In the genomic region with DNA sequence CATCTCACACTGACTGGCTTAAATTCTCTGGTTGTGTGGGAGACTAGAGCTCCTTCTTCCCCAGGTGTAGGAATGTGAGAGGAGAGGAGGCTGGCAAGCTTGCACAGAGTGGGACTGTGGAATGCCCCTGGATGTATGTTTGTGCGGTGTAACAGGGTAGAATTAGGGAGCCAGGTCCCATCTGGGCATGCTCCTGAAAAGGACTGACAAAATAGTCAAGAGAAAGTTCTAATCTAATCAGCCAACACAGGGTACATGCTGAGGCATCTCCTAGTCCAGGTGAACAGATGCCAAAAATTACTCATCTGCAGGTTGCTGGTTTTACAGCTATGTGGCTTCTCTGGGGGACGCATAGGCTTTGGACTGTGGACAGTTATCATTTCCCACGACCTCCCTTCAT, we compare ENCODE assay signal across 14 mouse cellular contexts. TPM values are rescaled to one million over a fixed set of nuclear protein-coding genes. Genes with fewer than 3 reads are reported as not detected.
DNase-seq lines count a peak whose midpoint lies in the region; ATAC-seq and TF ChIP-seq lines count a peak whose summit lies in the region.
"Had no signal": no experiment of that assay in that cellular context is flagged by ENCODE, and none has a peak within 500 bp of the region (broad histone marks: within the 10 kb centered on the region; RNA-seq: fewer than 3 reads in every experiment).

No protein-coding gene starts in this region.

- H3K4me3 ChIP-seq in heart, postnatal 0 days (ENCODE audit: low read depth, low read length) = no peak overlapping the region
- no peak overlapping the region for H3K4me3 ChIP-seq in embryonic facial prominence, embryonic 13.5 days
- peak overlapping the region; percentile 45; the same call in 1 of the 2 replicates for H3K4me3 ChIP-seq in hindbrain, embryonic 13.5 days
- H3K4me3 ChIP-seq in midbrain, embryonic 15.5 days = peak overlapping the region; percentile 48; the same call in 1 of the 2 replicates
- H3K4me3 ChIP-seq: erythroblast, embryonic 14.5 days had no signal

- H3K9ac ChIP-seq in heart, postnatal 0 days (replicated peaks; ENCODE audit: low read depth, low read length) = no peak overlapping the region
- no peak overlapping the region for H3K9ac ChIP-seq in embryonic facial prominence, embryonic 13.5 days
- peak overlapping the region; percentile 67 for H3K9ac ChIP-seq in hindbrain, embryonic 13.5 days
- no peak overlapping the region for H3K9ac ChIP-seq in midbrain, embryonic 15.5 days

- no peak overlapping the region for H3K4me2 ChIP-seq in heart, postnatal 0 days (ENCODE audit: low read depth, low read length)
- H3K4me2 ChIP-seq in embryonic facial prominence, embryonic 13.5 days = peak overlapping the region; percentile 76; the same call in 1 of the 2 replicates
- peak overlapping the region; percentile 53 for H3K4me2 ChIP-seq in hindbrain, embryonic 13.5 days
- H3K4me2 ChIP-seq in midbrain, embryonic 15.5 days = peak overlapping the region; percentile 72

- H3K36me3 ChIP-seq in heart, postnatal 0 days (replicated peaks; ENCODE audit: control insufficient read depth, insufficient read depth, low read length) = no peaks in the 10 kb centered on the region; the same call in none of the 2 replicates
- H3K36me3 ChIP-seq in embryonic facial prominence, embryonic 13.5 days = peaks cover 10% of the 10 kb centered on the region; the same call in 1 of the 2 replicates
- peaks cover 38% of the 10 kb centered on the region for H3K36me3 ChIP-seq in hindbrain, embryonic 13.5 days
- H3K36me3 ChIP-seq in midbrain, embryonic 15.5 days (replicated peaks) = peaks cover 9% of the 10 kb centered on the region; the same call in 1 of the 2 replicates
- H3K36me3 ChIP-seq: liver, embryonic 13.5 days had no signal

- no peaks in the 10 kb centered on the region for H3K27me3 ChIP-seq in heart, postnatal 0 days (ENCODE audit: control insufficient read depth, insufficient read depth, low read length)
- no peaks in the 10 kb centered on the region for H3K27me3 ChIP-seq in embryonic facial prominence, embryonic 13.5 days
- peaks cover 4% of the 10 kb centered on the region; the same call in 1 of the 2 replicates for H3K27me3 ChIP-seq in hindbrain, embryonic 13.5 days
- no peaks in the 10 kb centered on the region; the same call in 1 of the 2 replicates for H3K27me3 ChIP-seq in midbrain, embryonic 15.5 days (replicated peaks)
- H3K27me3 ChIP-seq: liver, embryonic 13.5 days had no signal

- no peak for DNase-seq in heart, postnatal 0 days (ENCODE audit: low spot score)
- DNase-seq in heart, adult 9 months (ENCODE audit: low spot score in 2 of 2) = no peak
- no peak for DNase-seq in yolk sac, embryonic 10.5 days (ENCODE audit: low spot score)
- no peak for DNase-seq in urinary bladder, adult 18-20 months (ENCODE audit: low spot score in 2 of 2)
- DNase-seq: cerebellum, adult 2 months; liver, embryonic 13.5 days; right cerebral cortex, postnatal 4 days had no signal

- 0 out of 2 replicates have a peak, but pooled peaks cover 12% of the 10 kb centered on the region for H3K4me1 ChIP-seq in heart, postnatal 0 days (ENCODE audit: control insufficient read depth, insufficient read depth)
- peaks cover 13% of the 10 kb centered on the region for H3K4me1 ChIP-seq in embryonic facial prominence, embryonic 13.5 days
- peaks cover 24% of the 10 kb centered on the region for H3K4me1 ChIP-seq in hindbrain, embryonic 13.5 days (replicated peaks)
- peaks cover 21% of the 10 kb centered on the region for H3K4me1 ChIP-seq in midbrain, embryonic 15.5 days

- H3K9me3 ChIP-seq in heart, postnatal 0 days (replicated peaks; ENCODE audit: control insufficient read depth, low read length) = no peaks in the 10 kb centered on the region
- H3K9me3 ChIP-seq in embryonic facial prominence, embryonic 13.5 days = no peaks in the 10 kb centered on the region
- no peaks in the 10 kb centered on the region for H3K9me3 ChIP-seq in hindbrain, embryonic 13.5 days
- H3K9me3 ChIP-seq in midbrain, embryonic 15.5 days = no peaks in the 10 kb centered on the region
- H3K9me3 ChIP-seq: liver, embryonic 13.5 days had no signal

- peak overlapping the region; percentile 96; the same call in 1 of the 2 replicates for H3K27ac ChIP-seq in heart, postnatal 0 days (ENCODE audit: low read depth)
- peak overlapping the region; percentile 98 for H3K27ac ChIP-seq in embryonic facial prominence, embryonic 13.5 days
- no peak overlapping the region for H3K27ac ChIP-seq in hindbrain, embryonic 13.5 days
- peak overlapping the region; percentile 97 for H3K27ac ChIP-seq in midbrain, embryonic 15.5 days
- H3K27ac ChIP-seq: liver, embryonic 13.5 days had no signal

- no peak for TF ChIP-seq CTCF in heart, postnatal 0 days (IDR thresholded peaks at IDR 0.05; ENCODE audit: low read depth)

- 91% methylated on average over 3 of the region's 3 CpGs for WGBS in heart, postnatal 0 days
- WGBS in embryonic facial prominence, embryonic 13.5 days = 86% methylated on average over 3 of the region's 3 CpGs
- 94% methylated on average over 3 of the region's 3 CpGs for WGBS in hindbrain, embryonic 13.5 days
- WGBS in midbrain, embryonic 15.5 days = 100% methylated on average over 3 of the region's 3 CpGs

- ATAC-seq in heart, postnatal 0 days (ENCODE audit: insufficient read depth, low read depth) = no peak
- ATAC-seq in embryonic facial prominence, embryonic 13.5 days (ENCODE audit: insufficient number of reproducible peaks, insufficient read depth, low FRiP score, low TSS enrichment, low read depth) = no peak
- no peak for ATAC-seq in hindbrain, embryonic 13.5 days (ENCODE audit: low FRiP score)
- ATAC-seq in midbrain, embryonic 15.5 days (replicated peaks) = no peak

- no peak for TF ChIP-seq EP300 in heart, postnatal 0 days (IDR thresholded peaks at IDR 0.05; ENCODE audit: low read depth)

RNA-seq across cellular contexts. Expression of gene Lrrc61, which starts 1.4 kb away (rescaled TPM):
- 3.9 and 7.6 TPM in 2 replicates for total RNA-seq in heart, postnatal 0 days (2014; rRNA removed; ENCODE audit: low replicate concordance)
- polyA plus RNA-seq in heart, postnatal 0 days (2015; fragmentation: Nextera tagmentation; extraction: Ambion mirVana) = 3.8 and 5.8 TPM in 2 replicates
- 10.5 and 10.8 TPM in 2 replicates for polyA plus RNA-seq in embryonic facial prominence, embryonic 13.5 days (2015; fragmentation: Nextera tagmentation; extraction: Ambion mirVana)
- polyA plus RNA-seq in hindbrain, embryonic 13.5 days (2015; fragmentation: Nextera tagmentation; extraction: Ambion mirVana) = 20.8 and 22.1 TPM in 2 replicates
- polyA plus RNA-seq in midbrain, embryonic 15.5 days (2015; fragmentation: Nextera tagmentation; extraction: Ambion mirVana) = 27.9 and 28.5 TPM in 2 replicates

RNA-seq across cellular contexts. Expression of gene Rarres2, which starts 16.6 kb away (rescaled TPM):
- total RNA-seq in heart, postnatal 0 days (2014; rRNA removed; ENCODE audit: low replicate concordance) = 56.8 and 72.8 TPM in 2 replicates
- 65.7 and 71.8 TPM in 2 replicates for polyA plus RNA-seq in heart, postnatal 0 days (2015; fragmentation: Nextera tagmentation; extraction: Ambion mirVana)
- 4.5 and 5.5 TPM in 2 replicates for polyA plus RNA-seq in embryonic facial prominence, embryonic 13.5 days (2015; fragmentation: Nextera tagmentation; extraction: Ambion mirVana)
- 5.2 and 6.0 TPM in 2 replicates for polyA plus RNA-seq in hindbrain, embryonic 13.5 days (2015; fragmentation: Nextera tagmentation; extraction: Ambion mirVana)
- polyA plus RNA-seq in midbrain, embryonic 15.5 days (2015; fragmentation: Nextera tagmentation; extraction: Ambion mirVana) = 4.5 and 5.6 TPM in 2 replicates
- polyA plus RNA-seq: erythroblast, embryonic 14.5 days had no signal

RNA-seq across cellular contexts. Expression of gene Atp6v0e2, which starts 18.5 kb away (rescaled TPM):
- total RNA-seq in heart, postnatal 0 days (2014; rRNA removed; ENCODE audit: low replicate concordance) = 10.5 and 17.2 TPM in 2 replicates
- polyA plus RNA-seq in heart, postnatal 0 days (2015; fragmentation: Nextera tagmentation; extraction: Ambion mirVana) = 13.0 and 15.4 TPM in 2 replicates
- 13.4 and 13.9 TPM in 2 replicates for polyA plus RNA-seq in embryonic facial prominence, embryonic 13.5 days (2015; fragmentation: Nextera tagmentation; extraction: Ambion mirVana)
- 184 and 189 TPM in 2 replicates for polyA plus RNA-seq in hindbrain, embryonic 13.5 days (2015; fragmentation: Nextera tagmentation; extraction: Ambion mirVana)
- 292 and 304 TPM in 2 replicates for polyA plus RNA-seq in midbrain, embryonic 15.5 days (2015; fragmentation: Nextera tagmentation; extraction: Ambion mirVana)
- polyA plus RNA-seq: erythroblast, embryonic 14.5 days had no signal

RNA-seq across cellular contexts. Expression of gene Gm45021, which starts 33.5 kb away (rescaled TPM):
- not detected in 2 replicates for total RNA-seq in heart, postnatal 0 days (2014; rRNA removed; ENCODE audit: low replicate concordance)
- not detected in 2 replicates for polyA plus RNA-seq in heart, postnatal 0 days (2015; fragmentation: Nextera tagmentation; extraction: Ambion mirVana)
- not detected in 2 replicates for polyA plus RNA-seq in embryonic facial prominence, embryonic 13.5 days (2015; fragmentation: Nextera tagmentation; extraction: Ambion mirVana)
- polyA plus RNA-seq in hindbrain, embryonic 13.5 days (2015; fragmentation: Nextera tagmentation; extraction: Ambion mirVana) = 0.56 TPM in 1 of 2 replicates, not detected in the other
- not detected in 2 replicates for polyA plus RNA-seq in midbrain, embryonic 15.5 days (2015; fragmentation: Nextera tagmentation; extraction: Ambion mirVana)
- polyA plus RNA-seq: cerebellum, adult 2 months; erythroblast, embryonic 14.5 days; heart, embryonic 16.5 days; large intestine, adult 2 months; liver, embryonic 13.5 days; myocyte had no signal

RNA-seq across cellular contexts. Expression of gene Repin1, which starts 37.7 kb away (rescaled TPM):
- total RNA-seq in heart, postnatal 0 days (2014; rRNA removed; ENCODE audit: low replicate concordance) = 49.7 and 50.3 TPM in 2 replicates
- 16.6 and 17.5 TPM in 2 replicates for polyA plus RNA-seq in heart, postnatal 0 days (2015; fragmentation: Nextera tagmentation; extraction: Ambion mirVana)
- polyA plus RNA-seq in embryonic facial prominence, embryonic 13.5 days (2015; fragmentation: Nextera tagmentation; extraction: Ambion mirVana) = 23.0 and 24.2 TPM in 2 replicates
- polyA plus RNA-seq in hindbrain, embryonic 13.5 days (2015; fragmentation: Nextera tagmentation; extraction: Ambion mirVana) = 39.3 and 41.8 TPM in 2 replicates
- 48.9 and 50.4 TPM in 2 replicates for polyA plus RNA-seq in midbrain, embryonic 15.5 days (2015; fragmentation: Nextera tagmentation; extraction: Ambion mirVana)

Comparison
In these comparisons a context has a peak if more than half of its experiments do, and no peak if none do; other contexts are left out.
1. H3K4me3 ChIP-seq: peak in hindbrain, embryonic 13.5 days (single experiment) and midbrain, embryonic 15.5 days (single experiment); none in heart, postnatal 0 days (single experiment) and embryonic facial prominence, embryonic 13.5 days (single experiment).
2. RNA of gene Atp6v0e2, which starts 18.5 kb away (polyA plus RNA-seq): 292 to 304 TPM in midbrain, embryonic 15.5 days and 184 to 189 TPM in hindbrain, embryonic 13.5 days; 13.4 to 13.9 TPM in embryonic facial prominence, embryonic 13.5 days and 13.0 to 15.4 TPM in heart, postnatal 0 days; every median in the first group is over 10 times any median in the second.